Mouse (Mus musculus) limb, embryonic 14.5 days (tissue): ENCODE results near the gene Lrba. TPM values are rescaled to one million over a fixed set of nuclear protein-coding genes. Genes with fewer than 3 reads are reported as not detected.

Source experiments
- ATAC-seq: fragments of 200-750 bp; cut with Nextera tagmentation; 2 replicates; pipeline ENCODE4 v1.8.0; 2017; ENCODE audit warnings: low read depth, moderate number of reproducible peaks, moderate TSS enrichment; ENCODE audit not compliant: low FRiP score
- DNase-seq: peaks from one replicate; pipeline ENCODE4 v3.0.0-alpha.2; 2015; ENCODE audit warnings: low spot score
- H3K27ac ChIP-seq: fragments of 300-500 bp; sonication (generic); replicated peaks from 2 replicates; pipeline ENCODE4 v1.5.1; 2014; ENCODE audit warnings: low read depth, mild to moderate bottlenecking, low read length, moderate library complexity, mixed read lengths
- H3K27me3 ChIP-seq: fragments of 300-500 bp; sonication (generic); 2 replicates; pipeline ENCODE4 v1.6.1; 2014; ENCODE audit warnings: low read length, mixed read lengths; ENCODE audit not compliant: control insufficient read depth, insufficient read depth
- H3K36me3 ChIP-seq: fragments of 300-500 bp; sonication (generic); 2 replicates; pipeline ENCODE4 v1.6.1; 2014; ENCODE audit warnings: mild to moderate bottlenecking, low read length, moderate library complexity, mixed read lengths; ENCODE audit not compliant: control insufficient read depth, insufficient read depth
- H3K4me1 ChIP-seq: fragments of 300-500 bp; sonication (generic); 2 replicates; pipeline ENCODE4 v1.6.1; 2014; ENCODE audit warnings: antibody characterized with exemption, low read length, mixed read lengths; ENCODE audit not compliant: control insufficient read depth, insufficient read depth
- H3K4me2 ChIP-seq: fragments of 300-500 bp; sonication (generic); replicated peaks from 2 replicates; pipeline ENCODE4 v1.6.1; 2014; ENCODE audit warnings: low read depth, mild to moderate bottlenecking, low read length, moderate library complexity; ENCODE audit not compliant: severe bottlenecking
- H3K4me3 ChIP-seq: fragments of 300-500 bp; sonication (generic); replicated peaks from 2 replicates; pipeline ENCODE4 v1.5.1; 2014; ENCODE audit warnings: low read length
- H3K9ac ChIP-seq: fragments of 300-500 bp; sonication (generic); 2 replicates; pipeline ENCODE4 v1.6.1; 2014; ENCODE audit warnings: mild to moderate bottlenecking, low read depth, low read length, moderate library complexity; ENCODE audit not compliant: severe bottlenecking
- H3K9me3 ChIP-seq: fragments of 300-500 bp; sonication (generic); 2 replicates; pipeline ENCODE4 v1.6.1; 2016; ENCODE audit warnings: low read length; ENCODE audit not compliant: control insufficient read depth
- POLR2A ChIP-seq: fragments of 200-500 bp; IDR thresholded peaks from 2 replicates; pipeline ENCODE4 v1.8.0; 2012; ENCODE audit warnings: inconsistent platforms, mild to moderate bottlenecking, moderate library complexity, borderline replicate concordance; ENCODE audit not compliant: insufficient read depth, insufficient read length; ENCODE audit errors: extremely low read depth
- WGBS: fragments of 180-500 bp; shearing (Covaris S2); extraction: QIAGEN DNeasy Blood & Tissue Kit; methylation state at CpG from one replicate; pipeline ENCODE4 v1.1.7; 2014; 5-methylcytosine and 5-hydroxymethylcytosine counted together
- polyA plus RNA-seq, 2 experiments: library from polyadenylated mRNA; depleted of rRNA in 1 of 2; stranded (reverse) in 1 of 2; unstranded in 1 of 2; fragments of >200 nt; fragmentation: Nextera tagmentation in 1 of 2; extraction: Ambion mirVana in 1 of 2; gene quantifications; 2 replicates each; pipeline versions ENCODE4 v1.2.1 to v1.2.3; 2012 to 2014

Lrba gene
- polyA plus RNA-seq, 2 experiments = 8.9 to 13.6 TPM

- 88% methylated on average over 5 of the region's 5 CpGs for WGBS
- TF ChIP-seq POLR2A = no peak
- DNase-seq = no peak
- Histone ChIP-seq H3K9ac (no peak overlapping the region), H3K4me2 (no peak overlapping the region), H3K27ac (no peak overlapping the region), H3K36me3 (no peaks in the 10 kb centered on the region), H3K27me3 (no peaks in the 10 kb centered on the region), H3K4me1 (peaks cover 15% of the 10 kb centered on the region), H3K4me3 (no peak overlapping the region), H3K9me3 (no peaks in the 10 kb centered on the region)
- no peak for ATAC-seq
Observed at GRCm38 (mm10) chr3:86789752-86790151, 565.3 kb downstream of the Lrba start.

- TF ChIP-seq POLR2A = no peak
- DNase-seq (no peak), ATAC-seq (no peak)
- Histone ChIP-seq H3K9ac (no peak overlapping the region), H3K36me3 (no peaks in the 10 kb centered on the region), H3K4me1 (peaks cover 9% of the 10 kb centered on the region), H3K4me3 (no peak overlapping the region), H3K27ac (0 out of 2 replicates have a peak overlapping the region, but pooled peaks have one; percentile 28), H3K4me2 (no peak overlapping the region), H3K27me3 (no peaks in the 10 kb centered on the region), H3K9me3 (no peaks in the 10 kb centered on the region)
- 70% methylated on average over 4 of the region's 4 CpGs for WGBS
Observed at GRCm38 (mm10) chr3:86793264-86793663, 568.8 kb downstream of the Lrba start.

- WGBS = 71% methylated on average over 1 of the region's 1 CpGs
- no peak overlapping the region for H3K9ac ChIP-seq
- no peaks in the 10 kb centered on the region for H3K9me3 ChIP-seq
- H3K4me2 ChIP-seq = no peak overlapping the region
- H3K4me1 ChIP-seq = peaks cover 9% of the 10 kb centered on the region
- no peak for TF ChIP-seq POLR2A
- no peaks in the 10 kb centered on the region for H3K36me3 ChIP-seq
- no peak for ATAC-seq
- H3K4me3 ChIP-seq = no peak overlapping the region
- no peaks in the 10 kb centered on the region for H3K27me3 ChIP-seq
- no peak for DNase-seq
- 0 out of 2 replicates have a peak overlapping the region, but pooled peaks have one; percentile 28 for H3K27ac ChIP-seq
Observed at GRCm38 (mm10) chr3:86793720-86794191, 569.3 kb downstream of the Lrba start.

- WGBS = 35% methylated on average over 6 of the region's 6 CpGs
- no peak overlapping the region for H3K4me2 ChIP-seq
- no peak for TF ChIP-seq POLR2A
Observed at GRCm38 (mm10) chr3:86796716-86797115, 572.2 kb downstream of the Lrba start.

GRCm38 (mm10) chr3:86797871-86798460 lies 573.5 kb downstream of the Lrba start:
- 66% methylated on average over 13 of the region's 13 CpGs for WGBS
- H3K4me2 ChIP-seq = no peak overlapping the region
- no peak for ATAC-seq
- TF ChIP-seq POLR2A = no peak
- H3K4me3 ChIP-seq = no peak overlapping the region
- no peaks in the 10 kb centered on the region for H3K36me3 ChIP-seq
- peaks cover 16% of the 10 kb centered on the region for H3K4me1 ChIP-seq
- no peaks in the 10 kb centered on the region for H3K9me3 ChIP-seq
- no peak overlapping the region for H3K9ac ChIP-seq
- H3K27me3 ChIP-seq = no peaks in the 10 kb centered on the region
- no peak overlapping the region for H3K27ac ChIP-seq
- DNase-seq = no peak

More at GRCm38 (mm10) chr3:86796716-86797115, 572.2 kb downstream of the Lrba start:
- no peak for DNase-seq
- H3K4me3 ChIP-seq = no peak overlapping the region
- no peaks in the 10 kb centered on the region for H3K9me3 ChIP-seq
- H3K4me1 ChIP-seq = peaks cover 16% of the 10 kb centered on the region
- H3K27me3 ChIP-seq = no peaks in the 10 kb centered on the region
- no peak overlapping the region for H3K9ac ChIP-seq
- ATAC-seq = no peak
- no peak overlapping the region for H3K27ac ChIP-seq
- no peaks in the 10 kb centered on the region for H3K36me3 ChIP-seq
